Mouse (Mus musculus): ENCODE measurements around the gene Lgals9. TPM values are rescaled to one million over a fixed set of nuclear protein-coding genes. Genes with fewer than 3 reads are reported as not detected.

Lgals9 gene
- total and polyA plus RNA-seq, 2 experiments from 2014 or later, result 15.7 to 16.5 TPM

GRCm38 (mm10) chr11:78982042-78982441 lies 2.7 kb downstream of the Lgals9 start:
- ATAC-seq (ENCODE audit: low FRiP score), result no peak
- no peaks in the 10 kb centered on the region for H3K27me3 ChIP-seq (ENCODE audit: insufficient read depth, low read length)
- H3K27ac ChIP-seq (ENCODE audit: low read depth, low read length), result no peak overlapping the region
- no peak overlapping the region for H3K9ac ChIP-seq (replicated peaks; ENCODE audit: low read length, poor library complexity, severe bottlenecking)
- no peak for TF ChIP-seq CTCF (IDR thresholded peaks at IDR 0.05)
- no peaks in the 10 kb centered on the region for H3K4me1 ChIP-seq (ENCODE audit: insufficient read depth, low read length)
- H3K36me3 ChIP-seq (ENCODE audit: insufficient read depth, low read length), result no peaks in the 10 kb centered on the region
- no peak overlapping the region for H3K4me3 ChIP-seq (ENCODE audit: low read depth, low read length)
- no peak for DNase-seq (ENCODE audit: low spot score)
- WGBS, result 93% methylated on average over 2 of the region's 2 CpGs
- no peak overlapping the region for H3K4me2 ChIP-seq (ENCODE audit: low read depth, low read length, poor library complexity, severe bottlenecking)
- no peaks in the 10 kb centered on the region for H3K9me3 ChIP-seq (ENCODE audit: low read length)

- Histone ChIP-seq H3K36me3 (ENCODE audit: insufficient read depth, low read length) (no peaks in the 10 kb centered on the region), H3K27ac (ENCODE audit: low read depth, low read length) (no peak overlapping the region), H3K4me2 (ENCODE audit: low read depth, low read length, poor library complexity, severe bottlenecking) (no peak overlapping the region), H3K9me3 (ENCODE audit: low read length) (no peaks in the 10 kb centered on the region), H3K4me1 (ENCODE audit: insufficient read depth, low read length) (no peaks in the 10 kb centered on the region), H3K27me3 (ENCODE audit: insufficient read depth, low read length) (no peaks in the 10 kb centered on the region), H3K9ac (replicated peaks; ENCODE audit: low read length, poor library complexity, severe bottlenecking) (no peak overlapping the region), H3K4me3 (ENCODE audit: low read depth, low read length) (no peak overlapping the region)
- ATAC-seq (ENCODE audit: low FRiP score), result no peak
- no peak for TF ChIP-seq CTCF (IDR thresholded peaks at IDR 0.05)
- no peak for DNase-seq (ENCODE audit: low spot score)
- 80% methylated on average over 4 of the region's 4 CpGs for WGBS
Measured at GRCm38 (mm10) chr11:78980083-78980634, 4.6 kb downstream of the Lgals9 start.

- H3K4me2 ChIP-seq (ENCODE audit: low read depth, low read length, poor library complexity, severe bottlenecking), result no peak overlapping the region
- H3K4me1 ChIP-seq (ENCODE audit: insufficient read depth, low read length), result no peaks in the 10 kb centered on the region
- no peak overlapping the region for H3K27ac ChIP-seq (ENCODE audit: low read depth, low read length)
- no peak for TF ChIP-seq CTCF (IDR thresholded peaks at IDR 0.05)
- WGBS, result 86% methylated on average over 12 of the region's 12 CpGs
- no peak overlapping the region for H3K9ac ChIP-seq (replicated peaks; ENCODE audit: low read length, poor library complexity, severe bottlenecking)
- DNase-seq (ENCODE audit: low spot score), result no peak
- no peaks in the 10 kb centered on the region for H3K36me3 ChIP-seq (ENCODE audit: insufficient read depth, low read length)
- ATAC-seq (ENCODE audit: low FRiP score), result no peak
- no peaks in the 10 kb centered on the region for H3K9me3 ChIP-seq (ENCODE audit: low read length)
- H3K27me3 ChIP-seq (ENCODE audit: insufficient read depth, low read length), result no peaks in the 10 kb centered on the region
- H3K4me3 ChIP-seq (ENCODE audit: low read depth, low read length), result no peak overlapping the region
Measured at GRCm38 (mm10) chr11:78978176-78979019, 6.3 kb downstream of the Lgals9 start.

GRCm38 (mm10) chr11:78976731-78977510 lies 7.8 kb downstream of the Lgals9 start:
- no peak overlapping the region for H3K4me2 ChIP-seq (ENCODE audit: low read depth, low read length, poor library complexity, severe bottlenecking)
- H3K4me3 ChIP-seq (ENCODE audit: low read depth, low read length), result no peak overlapping the region
- no peaks in the 10 kb centered on the region for H3K36me3 ChIP-seq (ENCODE audit: insufficient read depth, low read length)
- H3K9me3 ChIP-seq (ENCODE audit: low read length), result no peaks in the 10 kb centered on the region
- ATAC-seq (ENCODE audit: low FRiP score), result no peak
- 82% methylated on average over 8 of the region's 8 CpGs for WGBS
- H3K27me3 ChIP-seq (ENCODE audit: insufficient read depth, low read length), result no peaks in the 10 kb centered on the region
- TF ChIP-seq CTCF (IDR thresholded peaks at IDR 0.05), result no peak
- no peak overlapping the region for H3K27ac ChIP-seq (ENCODE audit: low read depth, low read length)
- no peak overlapping the region for H3K9ac ChIP-seq (replicated peaks; ENCODE audit: low read length, poor library complexity, severe bottlenecking)
- H3K4me1 ChIP-seq (ENCODE audit: insufficient read depth, low read length), result 0 out of 2 replicates have a peak, but pooled peaks cover 3% of the 10 kb centered on the region
- no peak for DNase-seq (ENCODE audit: low spot score)

DNA sequence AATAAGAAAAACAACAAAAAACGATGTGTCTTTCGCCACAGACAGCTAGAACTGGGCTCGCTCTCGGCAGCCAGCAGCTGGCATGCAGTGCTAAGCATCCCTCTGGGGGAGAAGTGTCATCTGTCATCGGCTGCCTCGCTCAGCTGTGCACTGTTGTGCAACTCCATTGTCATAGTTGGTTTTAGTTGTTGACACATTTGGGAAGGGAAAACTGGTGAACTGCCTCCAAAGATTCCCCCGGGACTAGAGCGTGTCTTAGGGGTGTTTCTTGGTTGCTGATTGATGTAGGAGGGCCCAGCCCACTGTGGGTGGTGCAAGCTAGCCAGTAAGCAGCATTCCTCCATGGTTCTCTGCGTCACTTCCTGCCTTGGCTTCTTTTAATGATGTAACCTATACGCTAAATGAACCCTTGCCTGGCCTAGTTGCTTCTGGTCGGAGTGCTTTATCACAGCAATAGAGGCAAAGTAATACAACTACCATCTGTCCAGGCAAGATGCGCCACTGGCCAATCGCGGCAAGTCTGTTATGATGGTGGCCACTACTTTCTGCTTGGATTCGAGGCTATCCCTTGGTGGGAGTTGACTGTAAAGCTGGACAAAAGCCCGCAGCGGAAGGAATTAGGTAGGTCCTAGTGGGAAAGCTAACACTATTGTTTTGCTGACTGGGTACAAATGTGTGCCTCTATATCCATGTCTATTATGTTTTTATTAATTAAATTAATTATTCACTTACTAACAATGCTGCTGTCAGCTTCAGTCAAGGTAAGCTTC lies 11.2 kb downstream of the Lgals9 start:
- 0 out of 2 replicates have a peak, but pooled peaks cover 3% of the 10 kb centered on the region for H3K4me1 ChIP-seq (ENCODE audit: insufficient read depth, low read length)
- DNase-seq (ENCODE audit: low spot score), result peak; percentile 70
- no peak overlapping the region for H3K27ac ChIP-seq (ENCODE audit: low read depth, low read length)
- no peaks in the 10 kb centered on the region for H3K36me3 ChIP-seq (ENCODE audit: insufficient read depth, low read length)
- peak overlapping the region; percentile 12; the same call in 1 of the 2 replicates for H3K4me2 ChIP-seq (ENCODE audit: low read depth, low read length, poor library complexity, severe bottlenecking)
- no peak for ATAC-seq (ENCODE audit: low FRiP score)
- no peaks in the 10 kb centered on the region for H3K9me3 ChIP-seq (ENCODE audit: low read length)
- H3K27me3 ChIP-seq (ENCODE audit: insufficient read depth, low read length), result no peaks in the 10 kb centered on the region
- H3K9ac ChIP-seq (replicated peaks; ENCODE audit: low read length, poor library complexity, severe bottlenecking), result no peak overlapping the region
- TF ChIP-seq CTCF (IDR thresholded peaks at IDR 0.05), result no peak
- 67% methylated on average over 17 of the region's 17 CpGs for WGBS
- H3K4me3 ChIP-seq (ENCODE audit: low read depth, low read length), result no peak overlapping the region
